Mouse (Mus musculus) erythroblast, adult 5-6 weeks (primary cell): ENCODE measurements around the gene Tex22. TPM values are rescaled to one million over a fixed set of nuclear protein-coding genes. Genes with fewer than 3 reads are reported as not detected.
A peak's percentile ranks its signal among the peaks of the same experiment; 100 is the strongest.

Source experiments
- ATAC-seq: replicated peaks from 2 replicates; pipeline ENCODE4 v1.8.0; 2016; ENCODE audit warnings: moderate number of reproducible peaks, mild to moderate bottlenecking, moderate TSS enrichment, inconsistent platforms; ENCODE audit not compliant: poor library complexity, low FRiP score, severe bottlenecking
- total RNA-seq, 2 experiments: library from RNA; stranded (forward) in 1 of 2; stranded (reverse) in 1 of 2; fragments of 150-400 nt in 1 of 2; fragments of 200-764, 138-1000 nt in 1 of 2; gene quantifications; 2 replicates each; pipeline versions ENCODE4 v1.2.3 to v1.2.4; 2015 to 2017; ENCODE audit warnings: low replicate concordance in 2 of 2

The Tex22 gene
- not detected in 2 replicates for total RNA-seq (2015; ENCODE audit: low replicate concordance)
- 0.42 TPM in 1 of 2 replicates, not detected in the other for total RNA-seq (2017; ENCODE audit: low replicate concordance)

DNA sequence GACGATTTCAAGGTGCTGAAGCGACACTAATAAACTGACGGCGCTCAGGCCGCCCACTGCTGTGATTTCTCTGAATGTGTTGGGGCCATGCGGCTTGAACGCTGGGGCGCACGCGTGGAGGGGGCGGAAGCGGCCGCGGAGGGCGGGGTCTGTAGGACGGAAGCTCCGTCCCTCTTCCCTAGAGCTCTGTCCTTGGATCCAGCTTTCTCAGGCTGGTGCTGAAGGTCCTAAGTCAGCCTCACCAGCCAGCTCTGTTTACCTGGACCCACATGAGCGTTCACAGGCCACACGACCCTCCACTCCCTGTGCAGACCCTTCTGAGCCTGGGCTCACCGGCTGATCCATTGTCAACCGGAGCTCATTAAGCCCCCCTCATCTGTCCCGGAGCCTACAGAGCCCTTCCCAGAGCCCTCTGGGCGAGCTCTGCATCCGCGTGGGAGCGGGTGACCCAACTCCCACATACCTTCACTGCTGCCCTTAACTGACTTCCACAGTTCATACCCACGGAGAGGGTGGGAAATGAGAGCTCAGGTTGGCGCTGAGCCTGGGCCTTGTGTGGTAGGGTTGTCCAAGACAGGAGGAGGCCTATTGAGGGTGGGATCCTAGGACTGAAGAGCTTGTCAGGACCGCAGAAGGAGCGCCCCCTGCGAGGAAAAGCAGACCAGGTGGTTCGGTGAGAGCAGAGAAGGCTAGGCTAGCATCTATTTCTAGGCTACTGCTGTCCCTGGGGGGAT lies at the start of gene Tex22:
Gene Tex22 (plus strand): TSS at position 174 of the 734 bp plus-strand sequence.
- peak; percentile 60 for ATAC-seq

DNA sequence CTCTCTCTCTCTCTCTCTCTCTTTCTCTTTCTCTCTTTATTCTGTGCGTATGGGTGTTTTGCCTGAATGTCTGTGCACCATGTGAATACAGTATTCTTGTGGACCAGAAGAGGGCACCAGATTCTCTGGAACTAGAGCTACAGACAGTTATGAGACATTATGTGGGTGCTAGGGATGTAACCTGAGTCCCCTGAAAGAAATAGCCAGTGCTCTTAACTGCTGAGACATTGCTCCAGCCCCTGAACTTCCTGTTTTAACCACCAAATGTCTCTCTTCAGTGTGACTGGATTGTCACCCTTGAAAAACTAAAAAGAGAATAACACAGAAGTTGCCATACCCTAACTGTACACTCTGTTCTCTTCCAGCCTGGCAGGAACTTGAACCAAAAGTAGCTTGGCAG lies 47.7 kb upstream of the Tex22 start:
- no peak for ATAC-seq

DNA sequence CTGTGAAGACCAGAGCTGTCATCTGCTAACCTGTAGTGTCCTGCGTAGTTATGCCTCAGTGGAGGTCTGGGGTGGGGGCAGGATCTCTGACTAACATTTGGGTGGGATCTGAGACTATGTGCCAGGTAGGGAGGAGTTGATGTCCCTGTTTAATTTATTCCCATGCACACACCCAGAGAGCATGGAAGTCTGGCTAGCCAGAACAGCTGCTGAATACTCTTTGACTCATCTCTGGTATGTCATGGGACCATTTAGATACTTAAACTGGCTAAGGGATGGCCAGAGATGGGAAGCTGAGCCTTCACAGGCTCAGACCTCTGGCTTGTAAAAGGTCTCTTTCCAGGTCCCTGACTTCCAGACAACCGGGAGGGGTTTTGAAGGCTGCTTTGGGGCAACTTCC lies 46.8 kb upstream of the Tex22 start:
- ATAC-seq, result no peak

DNA sequence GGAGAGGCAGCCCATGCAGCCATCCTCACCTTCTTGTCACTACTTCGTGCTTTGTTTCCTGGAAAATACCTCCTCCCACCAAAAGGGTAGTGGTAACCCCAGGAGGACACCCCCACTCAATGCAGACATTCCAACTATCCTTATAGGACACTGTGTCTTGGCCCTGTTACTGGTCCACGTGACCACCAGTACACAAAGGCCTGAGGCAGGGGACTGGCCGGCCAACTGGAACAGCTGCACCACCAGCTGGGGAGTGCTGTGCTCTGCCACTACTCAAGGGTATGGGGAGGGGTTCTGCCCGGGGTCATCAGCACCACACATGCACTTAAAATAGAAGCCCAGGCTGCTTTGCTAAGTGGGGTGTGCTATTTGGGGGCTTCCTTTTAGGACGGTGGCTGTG lies 46.2 kb upstream of the Tex22 start:
- no peak for ATAC-seq

GRCm38 (mm10) chr12:113028898-113029297 lies 45.4 kb upstream of the Tex22 start:
- ATAC-seq, result no peak

DNA sequence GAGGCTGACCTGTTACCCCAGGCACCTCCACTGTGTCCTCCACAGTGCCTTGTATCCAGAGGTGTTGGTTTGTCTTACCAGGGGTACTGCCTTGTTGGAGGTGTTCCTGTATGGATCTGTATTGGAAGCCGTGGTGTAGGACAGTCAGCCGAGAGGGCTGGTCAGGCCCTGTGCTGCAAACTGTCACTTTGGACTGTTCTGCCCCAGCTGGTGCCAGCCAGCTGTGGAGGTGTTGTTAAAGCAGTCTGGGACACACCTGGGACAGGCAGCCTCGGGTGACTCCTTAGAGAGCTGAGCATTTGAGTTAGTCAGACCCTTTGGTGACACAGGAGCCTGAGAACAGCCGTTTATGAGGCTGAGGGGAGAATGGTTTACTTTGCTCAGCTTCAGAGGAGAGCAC lies 44.3 kb upstream of the Tex22 start:
- ATAC-seq, result no peak

DNA sequence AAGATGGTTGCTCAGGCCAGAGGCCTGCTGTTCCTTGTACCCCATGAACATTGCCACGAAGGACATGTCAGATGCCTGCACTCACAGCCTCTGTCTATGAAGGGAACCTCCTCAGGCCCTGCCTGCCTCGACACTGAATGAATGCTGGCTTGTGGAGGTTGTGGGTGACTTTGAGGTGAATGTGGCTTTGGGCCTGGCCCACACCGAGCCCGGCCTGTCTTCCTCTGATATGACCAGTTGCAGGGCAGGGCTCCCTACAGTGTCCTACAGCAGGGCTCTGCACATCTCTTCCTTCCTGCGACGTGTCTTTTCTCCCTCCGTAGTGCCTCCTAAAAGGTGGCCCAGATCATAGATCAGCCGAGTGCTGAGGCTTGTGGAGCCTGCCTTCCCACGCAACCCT lies 43.3 kb upstream of the Tex22 start:
- ATAC-seq, result peak; percentile 88

DNA sequence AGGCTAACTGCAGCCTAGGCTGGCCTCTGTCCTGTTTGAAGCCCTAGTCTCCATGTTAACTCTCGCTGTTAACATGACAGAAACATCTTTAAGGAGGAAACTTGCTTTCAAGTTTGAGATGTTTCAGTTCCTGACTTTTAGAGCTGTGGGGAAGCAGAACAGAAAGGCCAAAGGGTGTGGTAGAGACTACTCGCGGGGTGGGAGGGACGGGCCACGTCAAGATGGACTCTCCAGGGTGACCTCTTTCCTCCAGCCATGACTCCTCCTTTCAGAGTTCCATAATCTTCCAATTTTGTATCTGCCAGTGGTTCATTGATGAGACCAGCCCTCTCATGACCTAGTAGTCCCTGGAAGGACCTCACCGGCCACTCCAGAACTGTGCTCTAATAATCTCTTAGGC lies 42.9 kb upstream of the Tex22 start:
- peak; percentile 40 for ATAC-seq

DNA sequence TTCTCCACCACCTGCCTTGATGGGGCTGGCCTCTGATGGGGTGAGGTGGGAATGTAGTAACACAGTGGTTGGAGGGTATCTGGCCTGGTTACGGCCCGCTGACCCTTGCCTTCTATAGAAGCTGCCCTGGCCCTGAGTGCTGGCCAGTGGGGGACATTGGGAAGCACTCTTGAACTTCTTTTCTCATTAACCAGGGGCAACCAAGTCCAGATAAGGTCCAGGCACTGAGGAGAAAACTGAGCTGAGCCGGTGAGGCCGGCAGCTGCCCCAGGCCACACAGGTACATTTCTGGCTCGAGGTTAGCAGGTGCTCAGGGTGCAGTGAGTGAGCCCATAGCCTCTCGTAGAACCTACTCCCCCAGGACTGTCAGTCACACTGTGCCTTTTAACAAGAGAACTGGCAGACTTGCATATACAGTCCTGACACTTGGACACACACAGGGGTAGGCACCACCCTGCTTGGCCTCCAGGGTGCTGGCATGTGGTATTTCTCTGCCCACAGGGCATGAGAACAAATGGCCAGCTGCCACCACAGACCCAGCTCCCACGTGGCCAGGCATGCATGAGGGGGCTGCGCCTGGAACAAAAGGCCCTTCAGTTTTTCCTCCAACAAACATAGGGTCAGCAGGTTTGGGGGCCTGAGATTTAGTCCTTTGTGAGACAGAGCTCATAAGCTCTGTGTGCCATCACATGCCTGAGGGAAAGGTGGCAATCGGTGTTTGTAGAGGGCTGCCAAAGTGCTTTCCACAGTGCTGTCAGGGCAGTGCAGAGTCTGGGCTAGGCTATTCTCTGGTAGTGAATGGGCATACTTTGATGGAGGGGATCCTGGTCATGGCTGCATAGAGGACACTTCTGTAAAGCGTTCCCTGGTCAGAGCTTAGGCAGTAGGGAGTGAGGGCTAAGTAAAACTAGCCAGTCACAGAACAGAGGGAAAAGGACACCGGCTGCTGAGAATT lies 41.7 kb upstream of the Tex22 start:
- no peak for ATAC-seq

DNA sequence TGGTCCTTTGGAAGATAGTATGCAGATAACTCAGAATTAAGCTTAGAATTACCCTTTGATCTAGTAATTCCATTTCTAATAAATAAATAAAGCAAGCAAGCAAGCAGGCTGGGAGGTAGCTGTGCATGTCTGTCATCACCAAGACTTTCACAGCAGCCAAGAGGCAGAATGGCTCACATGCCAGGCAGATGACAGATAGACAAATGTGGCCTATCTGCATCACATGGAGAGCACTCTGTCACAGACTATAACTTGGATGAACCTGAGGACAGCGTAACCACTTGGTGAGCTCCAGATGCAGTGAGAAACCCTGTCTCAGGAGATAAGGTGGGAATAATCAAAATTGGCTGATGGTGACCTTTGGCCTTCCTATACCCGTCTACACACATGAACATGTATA lies 39.2 kb upstream of the Tex22 start:
- ATAC-seq, result no peak

DNA sequence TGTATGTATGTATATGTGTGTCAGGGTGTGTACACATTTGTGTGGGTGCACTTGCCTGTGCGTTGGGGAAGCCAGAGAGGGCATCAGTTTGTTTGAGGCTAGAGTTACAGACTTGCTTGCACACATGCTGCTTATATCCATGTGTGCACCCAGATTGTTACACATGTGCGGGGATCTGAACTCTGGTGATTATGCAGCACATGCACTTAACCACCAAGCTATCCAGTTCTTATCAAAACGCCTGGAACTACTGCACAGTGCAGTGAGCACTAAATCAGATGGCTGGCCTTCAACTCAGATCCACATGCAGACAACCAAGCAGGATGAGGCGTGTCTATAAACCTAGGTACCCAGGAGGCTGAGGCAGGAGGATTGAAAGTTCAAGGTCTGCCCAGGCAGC lies 37.3 kb upstream of the Tex22 start:
- ATAC-seq, result no peak

- ATAC-seq, result no peak
These were observed 35.9 kb upstream of the Tex22 start for GRCm38 (mm10) chr12:113038414-113038813.

DNA sequence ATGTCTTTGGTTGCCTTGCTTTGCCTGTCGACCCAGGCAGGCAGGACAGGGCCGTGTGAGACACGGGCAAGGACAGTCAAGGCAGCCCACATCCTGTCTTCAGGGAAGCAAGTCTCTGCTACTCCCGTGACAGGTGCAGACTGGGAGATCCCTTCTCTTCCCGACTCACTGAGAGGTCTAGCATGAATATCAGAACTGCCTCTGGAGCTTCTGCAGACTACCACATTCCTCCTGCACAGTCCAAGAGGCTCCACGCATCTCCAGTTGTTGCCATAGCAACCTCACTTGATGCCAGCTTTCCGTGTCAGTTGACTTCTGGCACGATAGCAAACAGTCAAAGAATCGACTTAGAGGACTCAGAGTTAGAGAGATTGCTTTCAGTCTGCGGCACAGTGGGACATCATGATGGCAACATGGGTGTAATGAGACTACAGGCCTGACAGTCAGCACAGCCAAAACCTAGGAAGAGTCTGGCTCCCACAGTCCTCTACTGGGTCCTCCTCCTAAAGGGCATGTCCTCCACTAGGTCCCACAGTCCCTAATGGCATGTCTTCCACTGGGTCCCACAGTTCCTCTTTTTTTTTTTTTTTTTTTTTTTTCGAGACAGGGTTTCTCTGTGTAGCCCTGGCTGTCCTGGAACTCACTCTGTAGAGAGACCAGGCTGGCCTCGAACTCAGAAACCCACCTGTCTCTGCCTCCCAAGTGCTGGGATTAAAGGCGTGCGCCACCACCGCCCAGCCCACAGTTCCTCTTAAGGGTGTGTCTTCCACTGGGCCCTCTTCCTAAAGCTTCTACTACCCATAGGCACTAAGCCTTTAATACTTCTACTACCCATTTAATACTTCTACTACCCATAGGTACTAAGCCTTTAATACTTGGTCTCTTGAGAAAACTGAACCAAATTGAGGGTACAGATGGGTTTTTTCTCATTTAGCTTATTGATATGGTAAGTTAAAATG lies 32.5 kb upstream of the Tex22 start:
- no peak for ATAC-seq

DNA sequence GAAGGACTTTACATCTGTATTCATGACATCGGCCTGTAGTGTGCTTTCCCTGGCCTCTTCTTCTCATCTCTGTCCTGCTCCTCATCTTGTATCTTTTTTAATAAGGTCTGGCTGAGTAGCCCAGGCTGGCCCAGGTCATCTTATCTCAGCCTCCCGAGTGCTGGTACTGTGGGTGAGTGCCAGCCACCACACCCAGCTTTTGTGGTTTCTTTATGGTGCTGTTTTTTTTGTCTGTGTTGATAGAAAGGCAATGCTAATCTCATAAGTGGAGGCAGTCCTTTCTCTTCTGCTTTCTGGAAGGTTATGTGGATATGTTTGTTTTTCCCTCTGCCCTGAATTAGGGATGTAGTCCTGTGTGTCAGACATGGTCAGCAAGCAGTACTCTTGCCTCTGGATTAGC lies 31.8 kb upstream of the Tex22 start:
- ATAC-seq, result peak; percentile 63

DNA sequence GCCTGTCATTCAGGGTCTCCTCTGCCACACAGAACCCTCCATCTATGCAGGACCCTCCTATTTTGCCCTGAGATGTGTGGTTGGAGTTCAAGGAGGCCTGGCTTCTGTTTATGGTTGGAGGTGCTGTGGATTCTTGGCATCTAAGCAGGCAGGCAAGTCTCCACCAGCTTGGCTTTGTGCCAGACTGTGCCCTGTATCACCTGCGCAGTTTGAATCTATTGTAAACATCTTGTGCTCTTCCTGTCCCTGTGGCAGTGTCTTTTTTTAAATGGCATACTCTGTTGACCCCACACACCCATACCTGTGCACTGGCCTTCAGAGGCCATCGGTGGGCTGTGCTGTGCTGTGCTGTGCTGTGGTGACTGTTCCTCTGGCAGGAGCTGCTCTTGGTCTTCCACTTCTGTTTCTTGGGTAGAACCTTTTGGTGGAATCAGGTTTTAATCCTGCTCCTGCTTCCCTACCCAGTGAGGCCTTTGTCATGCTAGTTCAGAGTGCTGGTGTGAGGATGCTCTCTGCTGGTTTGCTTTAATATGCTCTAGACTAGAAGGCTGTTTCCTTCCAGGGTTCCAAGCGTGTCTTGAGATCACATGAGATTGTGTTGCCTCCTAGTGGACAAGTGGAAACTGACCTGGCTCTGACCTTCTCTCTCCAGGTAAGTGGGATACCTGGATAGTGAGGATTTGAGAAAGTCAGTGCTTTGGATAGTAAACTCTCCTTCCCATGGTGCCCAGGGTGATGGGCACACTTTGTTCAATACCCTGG lies 29.2 kb upstream of the Tex22 start:
- ATAC-seq, result peak; percentile 56

DNA sequence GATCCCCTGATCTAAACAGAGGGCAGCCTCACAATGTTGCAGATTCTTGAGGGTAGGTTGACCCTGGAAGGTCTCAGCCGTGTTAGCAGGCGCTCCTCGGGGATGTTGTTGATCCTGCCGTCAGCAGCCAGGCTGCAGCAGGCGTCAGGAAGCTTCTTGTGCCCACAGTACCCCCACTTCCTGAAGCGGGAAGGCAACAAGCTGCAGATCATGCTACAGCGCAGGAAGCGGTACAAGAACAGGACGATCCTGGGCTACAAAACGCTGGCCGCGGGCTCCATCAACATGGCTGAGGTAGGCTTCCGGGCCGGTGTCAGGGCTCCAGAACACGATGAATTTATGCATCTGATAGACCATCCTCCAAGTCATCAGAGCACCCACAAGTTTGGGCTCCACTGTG lies 27.4 kb upstream of the Tex22 start:
- no peak for ATAC-seq

DNA sequence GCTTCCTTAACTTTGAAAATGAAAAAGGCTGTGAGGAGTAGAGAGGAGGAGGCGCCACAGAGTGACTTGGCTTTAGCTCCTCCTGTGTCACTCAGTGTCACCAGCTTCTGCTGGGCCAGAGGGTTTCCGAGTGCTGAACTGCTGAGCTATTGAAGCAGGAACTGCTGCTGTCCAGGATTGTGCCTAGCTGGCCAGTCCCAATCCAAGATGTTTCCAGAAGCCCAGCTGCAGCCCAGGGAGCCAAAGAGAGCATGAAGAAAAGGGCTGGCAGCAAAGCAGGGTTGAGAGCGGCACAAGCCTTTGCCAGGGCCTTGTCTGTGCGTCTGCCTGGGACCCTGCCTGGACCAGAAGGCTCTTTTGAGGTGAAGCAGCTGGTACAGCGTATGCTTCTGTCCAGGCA lies 26.2 kb upstream of the Tex22 start:
- ATAC-seq, result no peak

DNA sequence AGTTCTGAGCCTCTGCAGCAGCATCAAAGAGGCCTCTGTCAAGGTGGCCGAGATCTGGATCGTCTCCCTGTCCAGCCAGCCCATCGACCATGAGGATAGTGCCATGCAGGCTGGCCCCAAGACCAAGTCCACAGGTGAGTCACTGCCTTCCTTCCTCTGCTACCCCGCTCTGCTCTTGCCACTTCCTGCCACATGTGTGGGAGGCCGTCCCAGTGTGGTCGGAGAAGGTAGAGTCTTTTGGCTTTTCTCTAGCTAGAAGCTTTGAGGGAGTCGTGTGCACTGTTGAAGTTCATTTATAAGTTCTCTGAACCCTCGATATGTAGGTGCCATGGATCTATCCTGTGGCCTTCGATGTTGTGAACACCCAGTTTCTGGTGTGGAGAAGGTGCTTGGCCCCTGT lies 24.5 kb upstream of the Tex22 start:
- ATAC-seq, result no peak

DNA sequence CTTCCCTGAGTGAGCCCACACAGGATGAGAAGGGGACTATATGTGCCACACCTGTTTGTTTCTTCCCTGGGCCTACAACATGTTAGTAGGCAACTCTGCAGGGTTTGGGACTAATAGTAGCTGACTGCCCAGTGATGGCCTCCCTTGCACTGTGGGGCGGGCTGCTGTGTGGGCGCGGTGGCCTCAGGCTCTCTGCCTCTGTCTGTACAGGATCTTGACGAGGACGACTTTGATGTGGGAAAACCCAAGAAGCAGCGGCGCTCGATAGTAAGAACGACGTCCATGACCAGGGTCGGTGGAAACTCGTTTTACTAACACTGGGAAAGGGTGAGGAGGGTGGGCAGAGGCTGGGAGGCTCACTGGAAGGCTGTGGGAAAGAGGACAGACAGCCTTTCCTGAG lies 23.6 kb upstream of the Tex22 start:
- no peak for ATAC-seq
